Mouse (Mus musculus): ENCODE results near the gene Cct2.

Gene Cct2

GRCm38 (mm10) chr10:117063254-117064021 lies at the start of gene Cct2:
Gene Cct2 (minus strand): TSS chr10:117063814.
- DNase-seq (ENCODE audit: low spot score) = peak; percentile 82

DNA sequence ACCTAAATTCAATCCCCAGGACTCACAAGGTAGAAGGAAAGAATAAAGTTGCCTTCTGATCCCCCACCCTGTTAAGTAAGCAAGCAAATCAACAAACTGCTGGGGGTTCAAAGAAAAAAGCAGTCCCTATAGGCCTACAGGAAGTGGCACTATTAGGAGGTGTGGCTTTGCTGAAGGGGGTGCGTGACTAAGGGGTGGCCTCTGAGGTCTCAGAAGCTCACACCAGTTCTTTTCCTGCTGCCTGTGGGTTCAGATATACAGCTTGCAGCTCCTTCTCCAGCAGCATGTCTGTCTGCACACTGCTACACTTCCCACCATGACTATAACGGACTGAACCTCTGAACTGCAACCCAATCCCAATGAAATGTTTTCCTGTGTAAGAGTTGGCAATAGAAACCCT lies 48.9 kb upstream of the Cct2 start:
- no peak for DNase-seq (ENCODE audit: low spot score)

- DNase-seq (ENCODE audit: low spot score) = no peak
Observed at GRCm38 (mm10) chr10:117111455-117111854, 47.8 kb upstream of the Cct2 start.

DNA sequence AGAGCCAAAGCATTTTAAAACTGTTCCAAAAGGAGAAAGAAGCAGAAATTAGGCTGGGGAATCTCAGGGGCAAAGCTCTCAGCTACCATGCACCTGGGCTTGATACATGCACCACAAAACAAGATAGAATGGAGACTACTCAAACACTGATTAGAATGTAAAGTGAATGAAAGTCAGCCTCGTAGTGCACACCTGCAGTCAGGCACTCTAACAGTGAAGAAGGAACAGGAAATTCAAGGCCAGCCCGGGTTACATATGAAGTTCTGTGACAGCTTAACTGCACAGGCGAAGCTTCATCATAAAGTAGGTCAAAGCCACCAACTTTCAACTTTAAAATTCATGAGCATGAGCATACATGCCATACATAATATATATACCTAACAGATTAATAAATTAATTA lies 46.7 kb upstream of the Cct2 start:
- no peak for DNase-seq (ENCODE audit: low spot score)

DNA sequence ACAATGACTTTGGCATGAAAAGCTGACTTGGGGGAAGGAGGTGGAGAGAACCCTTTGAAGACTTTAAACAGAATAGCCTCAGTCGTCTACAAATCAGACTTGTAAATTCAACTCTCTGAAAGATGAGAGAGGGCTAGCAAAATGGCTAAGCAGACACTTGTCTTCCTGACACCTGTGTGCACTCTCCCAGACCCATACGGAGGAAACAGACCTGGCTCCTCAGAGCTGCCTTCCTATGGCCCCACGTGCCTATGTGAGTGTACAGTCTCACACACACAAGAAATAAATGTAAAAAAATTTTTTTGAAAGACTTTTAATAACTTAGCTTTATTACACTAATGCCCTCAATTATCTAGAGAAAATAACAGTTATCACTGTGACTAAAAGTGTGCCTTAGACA lies 43.1 kb upstream of the Cct2 start:
- no peak for DNase-seq (ENCODE audit: low spot score)

GRCm38 (mm10) chr10:117106244-117106643 lies 42.6 kb upstream of the Cct2 start:
- DNase-seq (ENCODE audit: low spot score) = no peak

- no peak for DNase-seq (ENCODE audit: low spot score)
Observed at GRCm38 (mm10) chr10:117105015-117105414, 41.4 kb upstream of the Cct2 start.

DNA sequence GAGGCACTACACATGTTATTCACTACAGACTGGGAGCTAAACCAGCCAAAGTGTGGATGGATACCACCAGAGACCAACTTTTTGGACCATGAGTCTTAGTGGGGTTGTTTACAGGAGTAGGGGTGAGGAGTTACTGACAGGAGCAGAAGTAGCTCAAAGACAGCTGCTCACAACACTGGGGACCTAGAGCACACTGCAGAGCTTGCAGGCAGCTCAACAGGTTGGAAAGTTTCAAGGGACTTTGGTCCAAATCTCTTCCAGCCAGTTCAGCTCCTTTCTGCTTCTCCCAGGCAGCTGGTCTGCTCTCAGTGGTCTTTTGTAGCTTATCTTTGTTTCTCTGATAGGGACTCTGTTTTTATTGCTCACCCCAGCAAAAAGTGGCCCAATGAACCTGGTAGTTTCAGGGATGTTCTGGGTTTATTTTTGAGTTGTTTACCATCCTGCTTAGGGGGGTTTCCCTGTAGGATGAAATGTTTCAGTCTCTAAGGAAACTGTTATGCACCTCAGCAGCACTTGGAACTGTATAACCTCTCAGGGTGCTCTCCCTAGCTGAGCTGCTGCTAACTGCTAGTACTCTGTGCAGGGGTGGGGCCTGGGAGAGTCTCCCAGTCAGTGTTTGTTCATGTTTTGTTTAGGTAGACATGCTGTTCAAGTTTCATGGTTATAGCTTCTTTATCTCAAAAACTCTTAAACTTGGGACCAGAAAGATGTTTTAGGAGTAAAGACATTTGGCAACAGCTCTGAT lies 40.4 kb upstream of the Cct2 start:
- DNase-seq (ENCODE audit: low spot score) = no peak

DNA sequence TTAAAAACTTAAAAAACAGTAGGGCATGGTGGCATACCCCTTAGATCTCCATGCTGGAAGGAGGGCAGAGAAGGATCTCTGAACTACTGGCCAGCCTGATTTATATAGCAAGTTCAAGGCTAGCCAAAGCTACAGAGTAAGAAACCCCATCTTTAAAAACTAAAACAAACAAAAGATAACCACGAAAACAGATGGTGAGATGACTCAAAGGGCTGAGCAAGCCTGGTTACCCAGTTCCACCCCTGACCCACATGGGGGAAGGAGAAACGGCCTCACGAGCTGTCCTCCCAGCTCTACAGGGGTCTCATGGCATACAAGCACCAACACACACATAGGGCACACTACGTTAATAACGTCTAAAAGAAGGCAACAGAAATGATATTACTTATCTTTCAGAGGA lies 36.6 kb upstream of the Cct2 start:
- DNase-seq (ENCODE audit: low spot score) = no peak

DNA sequence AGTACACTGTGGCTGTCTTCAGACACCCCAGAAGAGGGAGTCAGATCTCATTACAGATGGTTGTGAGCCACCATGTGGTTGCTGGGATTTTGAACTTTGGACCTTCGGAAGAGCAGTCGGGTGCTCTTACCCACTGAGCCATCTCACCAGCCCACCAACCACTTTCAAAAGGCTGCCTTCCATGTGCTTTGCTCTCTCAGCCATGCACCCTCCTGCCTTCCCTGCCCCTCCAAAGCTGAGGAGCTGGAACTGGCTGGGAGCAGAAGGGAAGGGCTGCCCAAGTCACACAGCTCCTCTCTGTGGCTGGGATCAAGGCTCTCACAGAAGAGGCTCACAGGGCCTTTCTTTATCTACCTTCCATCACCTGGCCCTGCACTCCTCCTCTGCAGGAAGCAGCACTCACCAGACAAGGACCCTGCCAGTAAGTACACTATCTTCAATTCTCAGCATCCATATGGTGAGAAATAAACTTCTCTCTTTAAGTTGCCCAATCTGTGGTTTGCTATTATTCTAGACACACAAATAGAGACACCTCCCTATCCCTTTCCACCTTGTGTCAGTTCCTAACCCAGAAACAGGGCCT lies 33.6 kb upstream of the Cct2 start:
- no peak for DNase-seq (ENCODE audit: low spot score)

GRCm38 (mm10) chr10:117096096-117096495 lies 32.5 kb upstream of the Cct2 start:
- no peak for DNase-seq (ENCODE audit: low spot score)

- DNase-seq (ENCODE audit: low spot score) = no peak
Observed at GRCm38 (mm10) chr10:117094504-117095329, 31.1 kb upstream of the Cct2 start.

GRCm38 (mm10) chr10:117089628-117090027 lies 26.0 kb upstream of the Cct2 start:
- no peak for DNase-seq (ENCODE audit: low spot score)

DNA sequence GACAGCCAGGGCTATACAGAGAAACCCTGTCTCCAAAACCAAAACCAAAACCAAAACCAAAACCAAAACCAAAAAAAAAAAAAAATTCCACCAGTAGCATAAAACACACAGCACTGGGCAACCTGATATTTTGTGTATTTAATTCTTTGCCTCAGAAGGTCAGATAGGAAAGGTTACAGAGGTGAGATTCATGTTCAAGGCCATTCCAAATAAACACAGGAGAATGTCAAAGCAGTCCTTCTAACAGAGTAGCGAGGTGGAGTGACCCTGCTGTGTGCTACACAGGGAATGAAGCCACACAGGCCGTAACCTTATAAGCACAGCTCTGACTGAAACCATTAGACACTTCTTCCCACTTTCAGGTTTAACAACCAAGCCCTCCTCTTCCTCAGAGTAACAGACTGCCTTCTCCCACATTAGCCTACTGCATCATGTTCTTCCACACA lies 18.3 kb upstream of the Cct2 start:
- no peak for DNase-seq (ENCODE audit: low spot score)

DNA sequence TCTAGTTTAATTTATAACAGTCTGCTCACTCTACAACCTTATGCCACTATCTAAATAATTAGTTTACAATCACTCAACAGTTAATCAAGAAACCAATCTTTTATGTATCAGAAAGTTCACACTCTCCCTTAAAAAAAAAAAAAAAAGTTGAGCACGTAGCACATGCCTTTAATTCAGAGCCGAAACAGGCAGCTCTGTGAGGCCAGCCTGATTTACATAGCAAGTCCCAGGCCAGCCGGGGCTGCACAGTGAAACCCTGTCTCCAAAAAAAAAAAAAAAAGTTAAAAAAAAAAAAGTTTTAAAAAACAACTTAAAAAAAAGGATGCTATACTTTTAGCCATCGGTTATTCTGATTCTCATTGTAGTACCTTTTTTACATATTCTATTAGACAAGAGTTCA lies 17.7 kb upstream of the Cct2 start:
- DNase-seq (ENCODE audit: low spot score) = no peak

DNA sequence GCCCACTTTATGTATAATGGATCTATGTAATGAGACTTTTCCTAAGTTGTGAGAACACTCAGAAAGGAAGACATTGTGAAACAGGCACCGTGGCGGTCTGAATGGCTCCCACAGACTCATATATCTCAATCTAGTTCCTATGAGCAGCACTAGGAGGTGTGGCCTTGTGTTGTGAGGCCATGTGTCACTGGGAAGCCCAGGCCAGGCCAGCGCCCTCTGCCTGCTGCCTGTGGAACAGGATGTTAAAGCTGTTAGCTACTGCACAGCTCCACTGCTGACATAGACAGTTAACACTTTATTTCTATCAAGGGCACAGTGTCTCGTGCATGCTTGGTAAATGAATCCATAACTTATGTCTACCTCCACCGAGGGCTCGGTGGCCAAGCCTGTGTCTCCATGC lies 14.7 kb upstream of the Cct2 start:
- no peak for DNase-seq (ENCODE audit: low spot score)

DNA sequence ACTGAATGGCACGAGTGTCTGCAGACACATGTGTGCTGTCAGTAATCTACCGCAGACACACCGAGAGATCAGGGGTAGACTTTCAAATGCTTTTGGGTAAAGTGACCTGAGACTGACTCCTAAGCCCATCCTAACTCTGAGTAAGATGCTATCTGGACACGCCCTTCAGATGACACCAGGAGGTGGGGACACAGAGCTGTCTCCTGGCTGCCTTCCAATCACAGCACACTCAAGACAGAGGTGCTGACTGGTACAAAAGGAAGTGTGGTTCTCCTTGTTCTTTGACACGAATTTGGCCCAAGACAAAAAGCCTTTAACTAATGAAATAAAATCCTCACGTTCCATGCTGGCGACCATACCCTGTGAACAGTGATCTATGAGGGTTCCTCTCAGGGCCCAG lies 9.6 kb upstream of the Cct2 start:
- DNase-seq (ENCODE audit: low spot score) = no peak

DNA sequence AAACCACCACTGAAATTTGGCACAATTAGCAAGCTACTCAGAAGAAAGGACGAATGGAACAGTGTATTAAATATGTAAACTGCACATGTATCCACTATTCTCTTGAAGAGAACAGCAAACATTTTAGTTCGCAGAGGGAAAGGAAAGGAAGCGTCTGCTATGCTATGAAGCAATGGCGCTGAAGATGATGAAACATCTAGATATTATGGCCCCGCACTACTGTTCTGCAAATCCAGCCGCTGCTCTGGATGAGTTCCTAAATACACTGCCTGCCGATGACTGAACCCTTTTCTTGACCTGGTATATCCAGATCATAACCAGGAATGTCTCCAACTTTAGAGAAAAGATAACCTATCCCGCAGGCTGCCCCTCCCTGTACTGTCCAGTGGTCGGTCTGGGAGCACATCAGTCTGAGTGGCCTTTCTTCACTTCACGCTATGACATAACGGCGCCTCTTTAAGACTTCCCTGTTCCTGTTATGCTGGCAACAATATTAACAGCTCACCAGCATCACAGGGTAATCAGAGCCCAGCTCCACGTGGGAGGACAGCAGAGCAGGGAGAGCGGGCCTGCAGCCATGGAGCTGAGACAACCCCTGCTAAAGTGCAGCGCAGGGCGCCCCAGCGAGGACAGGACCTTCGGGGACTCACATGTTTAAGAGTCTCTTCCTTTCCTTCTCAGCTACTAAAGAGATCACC lies 8.7 kb upstream of the Cct2 start:
- no peak for DNase-seq (ENCODE audit: low spot score)

DNA sequence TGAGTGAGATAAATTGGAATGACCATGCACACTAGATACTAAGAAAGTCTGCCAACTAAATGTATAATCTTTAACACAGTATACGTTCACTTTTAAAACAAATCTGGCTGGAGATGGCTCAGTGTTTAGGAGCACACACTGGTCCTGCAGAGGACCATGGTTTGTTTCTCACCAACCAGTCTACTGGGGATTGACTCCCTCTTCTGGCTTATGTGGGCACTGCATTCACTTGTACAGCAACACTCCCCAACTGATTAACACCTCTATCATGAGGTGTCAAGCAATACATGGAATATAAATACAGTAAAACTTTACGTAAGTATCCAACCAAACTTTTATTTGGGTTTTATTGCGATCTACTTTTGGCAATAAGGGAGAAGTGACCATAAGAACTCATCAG lies 5.5 kb upstream of the Cct2 start:
- no peak for DNase-seq (ENCODE audit: low spot score)

GRCm38 (mm10) chr10:117064076-117064475 lies 462 bp upstream of the Cct2 start:
- no peak for DNase-seq (ENCODE audit: low spot score)

GRCm38 (mm10) chr10:117062894-117063253 lies 740 bp downstream of the Cct2 start:
- DNase-seq (ENCODE audit: low spot score) = no peak

DNA sequence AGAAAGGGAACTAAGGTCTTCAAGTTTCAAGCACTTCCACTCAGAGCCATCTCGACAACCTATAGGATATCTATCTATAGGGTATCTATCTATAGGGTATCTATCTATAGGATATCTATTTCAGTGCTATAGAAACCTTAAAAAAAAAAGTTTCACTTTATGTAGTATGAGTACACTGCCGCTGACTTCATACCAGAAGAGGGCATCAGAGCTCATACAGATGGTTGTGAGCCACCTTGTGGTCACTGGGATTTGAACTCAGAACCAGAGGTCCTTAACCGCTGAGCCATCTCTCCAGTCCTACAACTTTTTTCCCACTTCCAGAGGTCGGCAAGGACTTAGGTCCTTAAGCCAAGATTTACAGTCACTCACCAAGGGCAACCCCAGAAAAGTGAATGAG lies 7.9 kb downstream of the Cct2 start:
- DNase-seq (ENCODE audit: low spot score) = no peak

Measured in ovary, postnatal 14 days (tissue).